Comparison of ENCODE assay signal across 8 mouse cellular contexts in genomic region chr13:28417431-28417928, GRCm38 (mm10).
DNase-seq lines count a peak whose midpoint lies in the region; ATAC-seq and TF ChIP-seq lines count a peak whose summit lies in the region.

No protein-coding gene starts in this region.

- no peaks in the 10 kb centered on the region for H3K27me3 ChIP-seq in cerebellum, adult 2 months (ENCODE audit: control insufficient read depth, insufficient read depth, low read length)
- no peaks in the 10 kb centered on the region for H3K27me3 ChIP-seq in hindbrain, embryonic 16.5 days (replicated peaks; ENCODE audit: control insufficient read depth, insufficient read depth, low read length)
- H3K27me3 ChIP-seq in small intestine, adult 2 months (ENCODE audit: control insufficient read depth, insufficient read depth, low read length): no peaks in the 10 kb centered on the region

- peak overlapping the region; percentile 66 for H3K4me3 ChIP-seq in cerebellum, adult 2 months (replicated peaks; ENCODE audit: insufficient read depth, low read depth, low read length)
- peak overlapping the region; percentile 43 for H3K4me3 ChIP-seq in hindbrain, embryonic 16.5 days (ENCODE audit: low read length)
- no peak overlapping the region for H3K4me3 ChIP-seq in small intestine, adult 2 months (ENCODE audit: low read depth, low read length)

- no peak for TF ChIP-seq CTCF in cerebellum, adult 2 months (IDR thresholded peaks at IDR 0.05; ENCODE audit: borderline replicate concordance, insufficient read depth, low read depth, low read length)
- no peak for TF ChIP-seq CTCF in small intestine, adult 2 months (IDR thresholded peaks at IDR 0.05; ENCODE audit: extremely low read depth, insufficient read length, insufficient replicate concordance, low read depth, low read length)

- no peaks in the 10 kb centered on the region for H3K36me3 ChIP-seq in hindbrain, embryonic 16.5 days (ENCODE audit: control insufficient read depth, insufficient read depth, low read length)
- no peaks in the 10 kb centered on the region for H3K36me3 ChIP-seq in small intestine, adult 2 months (ENCODE audit: control insufficient read depth, insufficient read depth, low read length)

- no peaks in the 10 kb centered on the region for H3K9me3 ChIP-seq in hindbrain, embryonic 16.5 days (ENCODE audit: control insufficient read depth, low read length)

- no peak for TF ChIP-seq POLR2A in cerebellum, adult 2 months (IDR thresholded peaks at IDR 0.05; ENCODE audit: borderline replicate concordance, insufficient read depth, low read length)
- no peak for TF ChIP-seq POLR2A in small intestine, adult 2 months (IDR thresholded peaks at IDR 0.05; ENCODE audit: low read depth, low read length)

- peaks cover 3% of the 10 kb centered on the region; the same call in 1 of the 2 replicates for H3K4me1 ChIP-seq in cerebellum, adult 2 months (ENCODE audit: control insufficient read depth, insufficient read depth, low read length)
- H3K4me1 ChIP-seq in hindbrain, embryonic 16.5 days (ENCODE audit: control insufficient read depth, insufficient read depth, low read depth, low read length): peaks cover 29% of the 10 kb centered on the region
- H3K4me1 ChIP-seq in small intestine, adult 2 months (ENCODE audit: control insufficient read depth, insufficient read depth, insufficient read length, low read length): no peaks in the 10 kb centered on the region

- peak; percentile 28 for ATAC-seq in hindbrain, embryonic 16.5 days
- peak; percentile 55 for ATAC-seq in megakaryocyte, adult 5-6 weeks (ENCODE audit: poor library complexity, severe bottlenecking)
- ATAC-seq in erythroid progenitor cell, adult 5-6 weeks (replicated peaks; ENCODE audit: low FRiP score, poor library complexity, severe bottlenecking): no peak

- 0 out of 2 replicates have a peak overlapping the region, but pooled peaks have one; percentile 1 for H3K27ac ChIP-seq in cerebellum, adult 2 months (ENCODE audit: insufficient read depth, low read length)
- peak overlapping the region; percentile 93 for H3K27ac ChIP-seq in hindbrain, embryonic 16.5 days (ENCODE audit: low read depth, low read length)
- H3K27ac ChIP-seq in small intestine, adult 2 months (ENCODE audit: insufficient read depth, low read depth, low read length): peak overlapping the region; percentile 26; the same call in 1 of the 2 replicates

- H3K4me2 ChIP-seq in hindbrain, embryonic 16.5 days (ENCODE audit: low read length): peak overlapping the region; percentile 62

- H3K9ac ChIP-seq in hindbrain, embryonic 16.5 days (ENCODE audit: low read depth, low read length): peak overlapping the region; percentile 68

- WGBS in cerebellum, adult 2 months: 16% methylated on average over 7 of the region's 7 CpGs
- WGBS in hindbrain, embryonic 16.5 days: under 1% methylated on average over 7 of the region's 7 CpGs
- 8% methylated on average over 7 of the region's 7 CpGs for WGBS in small intestine, adult 2 months

- peak; percentile 69 for DNase-seq in MN1 (ENCODE audit: low spot score)
- DNase-seq in cerebellum, adult 2 months: peak; percentile 51 to 54
- peak; percentile 49 to 54 for DNase-seq in frontal cortex, postnatal 10 days (ENCODE audit: low spot score in 2 of 2)
- peak; percentile 32 to 38 for DNase-seq in left cerebral cortex, adult 8-10 months (ENCODE audit: low spot score in 2 of 2)

Comparison
In these comparisons a context has a peak if more than half of its experiments do, and no peak if none do; other contexts are left out.
1. H3K27ac ChIP-seq: peak in every context shown above with its lines; median percentile 93 in hindbrain, embryonic 16.5 days; 26 in small intestine, adult 2 months; 1 in cerebellum, adult 2 months.